Mouse (Mus musculus) stomach, postnatal 0 days (tissue): Measurements from ENCODE around the gene Cdcp1.

Experiments
- CTCF ChIP-seq: IDR thresholded peaks from 2 replicates; pipeline ENCODE4 v1.5.1; 2016; ENCODE audit warnings: antibody characterized with exemption, low read depth, mild to moderate bottlenecking, moderate library complexity
- EP300 ChIP-seq: optimal IDR thresholded peaks from 2 replicates; pipeline ENCODE3; 2016; ENCODE audit warnings: antibody characterized with exemption

GRCm38 (mm10) chr9:123151561-123151960, 64.3 kb downstream of the Cdcp1 start:
- no peak for TF ChIP-seq CTCF
- no peak for TF ChIP-seq EP300
